ENCODE assay signal across 8 mouse cellular contexts in genomic region chrX:73716109-73716661, GRCm38 (mm10). TPM values are rescaled to one million over a fixed set of nuclear protein-coding genes. Genes with fewer than 3 reads are reported as not detected.
DNase-seq lines count a peak whose midpoint lies in the region; ATAC-seq lines count a peak whose summit lies in the region.

Bcap31 (minus strand) TSS chrX:73716175.
Abcd1 (plus strand) TSS chrX:73716597.

- H3K4me3 ChIP-seq in hindbrain, embryonic 13.5 days, result peak within 1 kb of the TSS; percentile 48

- peak; percentile 98 for DNase-seq in NIH3T3 (ENCODE audit: low read depth)
- DNase-seq in cerebellum, postnatal 10 days, result peak; percentile 94
- DNase-seq in frontal cortex, postnatal 14 days (ENCODE audit: low spot score in 2 of 2), result peak; percentile 84 to 90
- peak; percentile 65 to 76 for DNase-seq in layer of hippocampus, postnatal 25 days (ENCODE audit: extremely low spot score in 1 of 2, low spot score in 1 of 2)
- DNase-seq in lung, postnatal 25 days (ENCODE audit: low spot score), result peak; percentile 95
- DNase-seq in retina, embryonic 14.5 days (ENCODE audit: low spot score), result peak; percentile 95
- peak; percentile 96 for DNase-seq in thymus, postnatal 4 days

- H3K36me3 ChIP-seq in hindbrain, embryonic 13.5 days, result peaks cover 1% of the 10 kb centered on the region; the same call in 1 of the 2 replicates

- H3K9ac ChIP-seq in hindbrain, embryonic 13.5 days, result peak within 1 kb of the TSS; percentile 69

- H3K27ac ChIP-seq in hindbrain, embryonic 13.5 days, result peak within 1 kb of the TSS; percentile 79

- no peaks in the 10 kb centered on the region for H3K27me3 ChIP-seq in hindbrain, embryonic 13.5 days

- no peaks in the 10 kb centered on the region for H3K9me3 ChIP-seq in hindbrain, embryonic 13.5 days

- H3K4me2 ChIP-seq in hindbrain, embryonic 13.5 days, result peak within 1 kb of the TSS; percentile 67

- peaks cover 38% of the 10 kb centered on the region for H3K4me1 ChIP-seq in hindbrain, embryonic 13.5 days (replicated peaks)

- ATAC-seq in hindbrain, embryonic 13.5 days (ENCODE audit: low FRiP score), result peak; percentile 94

- WGBS in hindbrain, embryonic 13.5 days, result 11% methylated on average over 35 of the region's 45 CpGs

RNA-seq across cellular contexts. Expression of gene Bcap31, which starts in this region (rescaled TPM):
- polyA plus RNA-seq in hindbrain, embryonic 13.5 days (2015; fragmentation: Nextera tagmentation; extraction: Ambion mirVana), result 128 and 138 TPM in 2 replicates
- total RNA-seq in layer of hippocampus, postnatal 25 days (2021), result 10 to 100 TPM; 78.9 to 83.0 TPM

RNA-seq across cellular contexts. Expression of gene Abcd1, which starts in this region (rescaled TPM):
- polyA plus RNA-seq in hindbrain, embryonic 13.5 days (2015; fragmentation: Nextera tagmentation; extraction: Ambion mirVana), result 11.1 and 11.2 TPM in 2 replicates
- total RNA-seq in layer of hippocampus, postnatal 25 days (2021), result 10 to 100 TPM; 11.3 to 13.9 TPM

Comparison
In these comparisons a context has a peak if more than half of its experiments do, and no peak if none do; other contexts are left out.
1. Peak in every context shown above with its lines: DNase-seq, ATAC-seq, H3K4me3 ChIP-seq and H3K27ac ChIP-seq.